Mouse (Mus musculus) CH12.LX (cell line): Measurements from ENCODE around the gene Cic. TPM values are rescaled to one million over a fixed set of nuclear protein-coding genes. Genes with fewer than 3 reads are reported as not detected.

Experiments
- DNase-seq: peaks from one replicate; pipeline ENCODE4 v3.0.0-alpha.2; 2013; ENCODE audit errors: extremely low read depth
- H3K27ac ChIP-seq: 2 replicates; pipeline ENCODE4 v1.5.1; 2012; ENCODE audit warnings: low read depth, mild to moderate bottlenecking, control low read depth, moderate library complexity; ENCODE audit not compliant: insufficient read depth
- H3K27me3 ChIP-seq: replicated peaks from 2 replicates; pipeline ENCODE3; 2012; ENCODE audit warnings: inconsistent platforms
- H3K36me3 ChIP-seq, 2 experiments: replicated peaks in 1 of 2; 2 replicates each; pipeline versions ENCODE3 to v1.6.1; 2012; ENCODE audit warnings: inconsistent platforms in 1 of 2, low read length in 1 of 2, mild to moderate bottlenecking in 1 of 2, mixed read lengths in 1 of 2, moderate library complexity in 1 of 2; ENCODE audit not compliant: control insufficient read depth in 1 of 2, insufficient read depth in 1 of 2
- H3K4me1 ChIP-seq, 2 experiments: 2 replicates each; pipeline ENCODE4 v1.6.1; 2012; ENCODE audit warnings: inconsistent platforms in 1 of 2, moderate library complexity in 1 of 2; ENCODE audit not compliant: insufficient read depth in 2 of 2, control insufficient read depth in 1 of 2
- H3K4me2 ChIP-seq: 2 replicates; pipeline ENCODE4 v1.6.1; 2012; ENCODE audit warnings: low read depth, mild to moderate bottlenecking, control low read depth; ENCODE audit not compliant: poor library complexity, insufficient read depth, severe bottlenecking
- H3K4me3 ChIP-seq, 3 experiments: fragments of 150-350 bp in 1 of 3; sonication (generic) in 1 of 3; replicated peaks in 1 of 3; 2 replicates each; pipeline versions ENCODE3 to v1.5.1; 2011 to 2012; ENCODE audit warnings: low read depth in 2 of 3, low read length in 2 of 3, mild to moderate bottlenecking in 2 of 3, moderate library complexity in 2 of 3, control low read depth in 1 of 3, improper control_type of control experiment in 1 of 3, inconsistent platforms in 1 of 3, mixed read lengths in 1 of 3; ENCODE audit not compliant: poor library complexity in 1 of 3
- H3K79me2 ChIP-seq: replicated peaks from 2 replicates; pipeline ENCODE4 v1.6.1; 2012; ENCODE audit warnings: mild to moderate bottlenecking, moderate library complexity; ENCODE audit not compliant: control insufficient read depth, poor library complexity, insufficient read depth, severe bottlenecking; ENCODE audit errors: extremely low read depth
- H3K9ac ChIP-seq: 2 replicates; pipeline ENCODE4 v1.6.1; 2012; ENCODE audit warnings: low read depth, mild to moderate bottlenecking, control low read depth, moderate library complexity; ENCODE audit not compliant: insufficient read depth
- H3K9me3 ChIP-seq: replicated peaks from 2 replicates; pipeline ENCODE3; 2012; ENCODE audit warnings: low read length, inconsistent platforms, mixed read lengths
- BHLHE40 ChIP-seq: IDR thresholded peaks from 2 replicates; pipeline ENCODE4 v1.6.1; 2011; ENCODE audit warnings: mild to moderate bottlenecking, low read depth, low read length, improper control_type of control experiment
- CHD1 ChIP-seq: IDR thresholded peaks from 2 replicates; pipeline ENCODE4 v1.6.1; 2012; ENCODE audit warnings: low read depth, low read length, improper control_type of control experiment, inconsistent platforms
- CHD2 ChIP-seq: IDR thresholded peaks from 2 replicates; pipeline ENCODE4 v1.6.1; 2011; ENCODE audit warnings: low read length, improper control_type of control experiment
- CTCF ChIP-seq, 2 experiments: IDR thresholded peaks in 1 of 2; conservative IDR thresholded peaks in 1 of 2; 2 replicates each; pipeline ENCODE4 v1.5.1; 2011 to 2012; ENCODE audit warnings: low read depth in 2 of 2, low read length in 2 of 2, improper control_type of control experiment in 1 of 2, inconsistent platforms in 1 of 2, mild to moderate bottlenecking in 1 of 2, moderate library complexity in 1 of 2
- ELF1 ChIP-seq: IDR thresholded peaks from 2 replicates; pipeline ENCODE4 v1.6.1; 2014; ENCODE audit warnings: low read depth, mild to moderate bottlenecking, inconsistent platforms, low read length, improper control_type of control experiment
- EP300 ChIP-seq: IDR thresholded peaks from 2 replicates; pipeline ENCODE4 v1.6.1; 2011; ENCODE audit warnings: low read length, improper control_type of control experiment
- ETS1 ChIP-seq: conservative IDR thresholded peaks from 2 replicates; pipeline ENCODE4 v1.6.1; 2012; ENCODE audit warnings: low read depth, mild to moderate bottlenecking, inconsistent platforms, low read length, improper control_type of control experiment, moderate library complexity
- HCFC1 ChIP-seq: IDR thresholded peaks from 2 replicates; pipeline ENCODE4 v1.6.1; 2012; ENCODE audit warnings: low read depth, mild to moderate bottlenecking, inconsistent platforms, low read length, improper control_type of control experiment
- IRF4 ChIP-seq: IDR thresholded peaks from 2 replicates; pipeline ENCODE4 v1.6.1; 2014; ENCODE audit warnings: low read depth, mild to moderate bottlenecking, inconsistent platforms, low read length, improper control_type of control experiment
- JUN ChIP-seq: IDR thresholded peaks from 2 replicates; pipeline ENCODE4 v1.6.1; 2011; ENCODE audit warnings: low read depth, mild to moderate bottlenecking, low read length, improper control_type of control experiment, moderate library complexity; ENCODE audit not compliant: insufficient read depth
- JUND ChIP-seq: conservative IDR thresholded peaks from 2 replicates; pipeline ENCODE4 v1.6.1; 2011; ENCODE audit warnings: low read depth, low read length, improper control_type of control experiment
- KAT2A ChIP-seq: IDR thresholded peaks from 2 replicates; pipeline ENCODE4 v1.6.1; 2012; ENCODE audit warnings: low read length, improper control_type of control experiment, inconsistent platforms; ENCODE audit not compliant: insufficient replicate concordance
- MAZ ChIP-seq: IDR thresholded peaks from 2 replicates; pipeline ENCODE4 v1.6.1; 2012; ENCODE audit warnings: low read depth, mild to moderate bottlenecking, inconsistent platforms, low read length, improper control_type of control experiment, moderate library complexity
- MEF2A ChIP-seq: IDR thresholded peaks from 2 replicates; pipeline ENCODE4 v1.6.1; 2014; ENCODE audit warnings: low read depth, mild to moderate bottlenecking, inconsistent platforms, low read length, improper control_type of control experiment, borderline replicate concordance
- MXI1 ChIP-seq: IDR thresholded peaks from 2 replicates; pipeline ENCODE4 v1.6.1; 2011; ENCODE audit warnings: mild to moderate bottlenecking, low read depth, low read length, improper control_type of control experiment
- MYC ChIP-seq: IDR thresholded peaks from 2 replicates; pipeline ENCODE4 v1.6.1; 2011; ENCODE audit warnings: low read depth, mild to moderate bottlenecking, improper control_type of control experiment, low read length
- NELFE ChIP-seq: IDR thresholded peaks from 2 replicates; pipeline ENCODE4 v1.6.1; 2011; ENCODE audit warnings: low read depth, low read length, improper control_type of control experiment
- POLR2A ChIP-seq: IDR thresholded peaks from 2 replicates; pipeline ENCODE4 v1.6.1; 2011; ENCODE audit warnings: low read depth, mild to moderate bottlenecking, improper control_type of control experiment, low read length
- POLR2AphosphoS2 ChIP-seq: IDR thresholded peaks from 2 replicates; pipeline ENCODE4 v1.6.1; 2011; ENCODE audit warnings: low read depth, low read length, improper control_type of control experiment
- RAD21 ChIP-seq: IDR thresholded peaks from 2 replicates; pipeline ENCODE4 v1.6.1; 2011; ENCODE audit warnings: low read depth, mild to moderate bottlenecking, low read length, improper control_type of control experiment, moderate library complexity
- RCOR1 ChIP-seq: conservative IDR thresholded peaks from 2 replicates; pipeline ENCODE4 v1.6.1; 2012; ENCODE audit warnings: low read depth, mild to moderate bottlenecking, inconsistent platforms, low read length, improper control_type of control experiment
- SIN3A ChIP-seq: IDR thresholded peaks from 2 replicates; pipeline ENCODE4 v1.6.1; 2012; ENCODE audit warnings: low read length, improper control_type of control experiment, inconsistent platforms
- TBP ChIP-seq: conservative IDR thresholded peaks from 2 replicates; pipeline ENCODE4 v1.6.1; 2011; ENCODE audit warnings: low read depth, low read length, improper control_type of control experiment
- TCF12 ChIP-seq: IDR thresholded peaks from 2 replicates; pipeline ENCODE4 v1.6.1; 2014; ENCODE audit warnings: low read depth, mild to moderate bottlenecking, inconsistent platforms, low read length, improper control_type of control experiment
- USF2 ChIP-seq: conservative IDR thresholded peaks from 2 replicates; pipeline ENCODE4 v1.6.1; 2011; ENCODE audit warnings: low read depth, low read length, improper control_type of control experiment
- ZC3H11A ChIP-seq: IDR thresholded peaks from 2 replicates; pipeline ENCODE4 v1.6.1; 2012; ENCODE audit warnings: low read depth, mild to moderate bottlenecking, inconsistent platforms, low read length, improper control_type of control experiment
- ZMIZ1 ChIP-seq: IDR thresholded peaks from 2 replicates; pipeline ENCODE4 v1.6.1; 2012; ENCODE audit warnings: low read depth, mild to moderate bottlenecking, inconsistent platforms, low read length, improper control_type of control experiment
- ZNF384 ChIP-seq: IDR thresholded peaks from 2 replicates; pipeline ENCODE4 v1.6.1; 2012; ENCODE audit warnings: low read depth, low read length, improper control_type of control experiment, inconsistent platforms
- dilution Hi-C: fragments of 300-500 bp; cut with MboI; formaldehyde crosslinking; loops from 2 replicates; pipeline ENCODE4 v1.14.3; 2020; ENCODE audit warnings: low sequenced_read_pairs; ENCODE audit not compliant: extremely low pct_unique_long_range_greater_than_20kb, extremely low pct_ligation_motif_present
- in situ Hi-C: fragments of 300-500 bp; cut with MboI; formaldehyde crosslinking; loops from 3 replicates; pipeline ENCODE4 v1.14.3; 2019; ENCODE audit warnings: low sequenced_read_pairs, low pct_ligation_motif_present, low pct_unique_long_range_greater_than_20kb, mixed read lengths
- polyA plus RNA-seq: library from polyadenylated mRNA; unstranded; fragments of >175 nt; gene quantifications from 2 replicates; pipeline ENCODE4 v1.2.1, GENCODE M21; 2012; ENCODE audit warnings: low read depth; ENCODE audit not compliant: insufficient read length
- total RNA-seq, 2 experiments: library from RNA; depleted of rRNA; stranded (reverse); fragments of 300-350 nt in 1 of 2; fragments of >200 nt in 1 of 2; gene quantifications; 2 replicates each; pipeline ENCODE4 v1.2.3; 2012 to 2014

The Cic gene
- total and polyA plus RNA-seq, 3 experiments, result 2.5 to 34.5 (median 21.7) TPM

GRCm38 (mm10) chr7:25266180-25266962 is 1.1 kb upstream of the Cic start:
- TF ChIP-seq ELF1 (no peak), POLR2A (no peak), CHD1 (no peak), RCOR1 (no peak), JUN (no peak), TCF12 (no peak), JUND (no peak), CHD2 (no peak), MEF2A (no peak), TBP (no peak), MXI1 (no peak), RAD21 (no peak), CTCF (conservative IDR thresholded peaks at IDR 0.05 in 1 of 2, IDR thresholded peaks at IDR 0.05 in 1 of 2; ENCODE audit: low read depth in 2 of 2, low read length in 2 of 2) (no peak), POLR2AphosphoS2 (no peak), ZNF384 (no peak), USF2 (no peak), SIN3A (no peak), IRF4 (no peak)
- dilution Hi-C loops, result no loop called here
- Histone ChIP-seq H3K4me3 (no peak overlapping the region), H3K79me2 (0 out of 2 replicates have a peak, but pooled peaks cover 2% of the 10 kb centered on the region), H3K4me2 (peak overlapping the region; percentile 60; the same call in 1 of the 2 replicates), H3K27ac (no peak overlapping the region), H3K27me3 (no peaks in the 10 kb centered on the region), H3K9ac (peak overlapping the region; percentile 37; the same call in 1 of the 2 replicates), H3K9me3 (no peaks in the 10 kb centered on the region), H3K4me1 (peaks cover 17 to 28% of the 10 kb centered on the region in 2 experiments), H3K36me3 (peaks cover 5 to 10% of the 10 kb centered on the region in 2 experiments)
- no peak for DNase-seq
- in situ Hi-C loops, result no loop called here

DNA sequence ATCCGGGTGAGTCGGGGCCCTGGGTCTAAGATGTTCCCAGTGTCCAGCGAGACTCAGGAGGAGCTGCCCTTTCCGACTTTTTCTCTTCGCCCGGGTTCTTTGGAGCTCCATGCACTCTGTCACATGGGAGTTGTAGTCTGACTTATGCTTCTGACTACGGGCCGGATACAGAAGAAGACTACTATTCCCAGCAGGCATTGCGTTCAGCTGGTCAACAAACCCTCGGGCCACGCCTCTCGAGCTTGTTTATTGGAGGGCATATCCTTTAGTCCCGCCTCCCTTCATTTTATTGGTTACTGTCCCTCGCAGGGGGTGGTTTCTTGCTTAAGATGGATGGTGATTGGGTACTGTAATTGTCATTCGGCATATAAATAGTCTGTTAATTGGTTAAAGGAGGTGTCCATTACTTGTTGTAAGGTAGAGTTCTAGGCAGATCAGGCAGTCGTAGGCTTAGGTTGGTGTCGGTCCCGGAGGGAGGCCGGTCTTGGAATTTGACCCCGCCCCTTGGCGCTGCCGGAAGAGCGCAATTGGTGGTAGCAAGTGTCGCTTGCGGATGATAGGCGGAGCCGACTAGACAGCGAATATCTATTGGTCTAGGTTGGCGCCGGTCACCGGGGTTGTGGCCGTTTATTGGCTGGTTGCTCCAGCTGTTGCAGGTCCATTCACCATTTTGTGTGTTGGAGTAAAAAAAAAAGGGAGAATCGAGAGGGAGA is 403 bp downstream of the Cic start:
- in situ Hi-C loops, result no loop called here
- H3K4me1 ChIP-seq, result peaks cover 22 to 35% of the 10 kb centered on the region in 2 experiments
- TF ChIP-seq ZMIZ1 (no peak), NELFE (no peak), JUND (no peak), MXI1 (no peak), HCFC1 (peak; percentile 93), CHD1 (no peak), ETS1 (0 out of 2 replicates have a peak, but pooled peaks have one; percentile 10), MYC (peak; percentile 54; the same call in 1 of the 2 replicates), POLR2AphosphoS2 (no peak), BHLHE40 (no peak), ELF1 (peak; percentile 72; the same call in 1 of the 2 replicates), ZC3H11A (no peak), MEF2A (0 out of 2 replicates have a peak, but pooled peaks have one; percentile 1), ZNF384 (peak; percentile 97), TBP (peak; percentile 94), MAZ (no peak; the same call in none of the 2 replicates), JUN (no peak), EP300 (no peak), SIN3A (peak; percentile 83), RCOR1 (no peak), CHD2 (peak; percentile 97), RAD21 (no peak), KAT2A (peak; percentile 91; the same call in 1 of the 2 replicates)

More for the DNA sequence above, 403 bp downstream of the Cic start:
- peak overlapping the region; percentile 62; the same call in 1 of the 2 replicates for H3K27ac ChIP-seq
- H3K9ac ChIP-seq, result peak overlapping the region; percentile 91
- 0 out of 2 replicates have a peak, but pooled peaks cover 2% of the 10 kb centered on the region for H3K79me2 ChIP-seq
- H3K4me3 ChIP-seq, result peak overlapping the region; percentile 77 to 97 (median 93)
- no peak overlapping the region for H3K4me2 ChIP-seq
- H3K9me3 ChIP-seq, result no peaks in the 10 kb centered on the region
- dilution Hi-C loops, result no loop called here
- no peaks in the 10 kb centered on the region for H3K27me3 ChIP-seq
- peaks cover 20 to 25% of the 10 kb centered on the region in 2 experiments for H3K36me3 ChIP-seq
- peak; percentile 100 for DNase-seq
